Mouse (Mus musculus) right cerebral cortex, postnatal 25 days (tissue): Measurements from ENCODE around the gene Gga3.

Experiments used
- DNase-seq: peaks from one replicate; pipeline ENCODE4 v3.0.0; 2022

The Gga3 gene

GRCm38 (mm10) chr11:115555717-115556116 lies 48.1 kb downstream of the Gga3 start:
- no peak for DNase-seq

GRCm38 (mm10) chr11:115552783-115553182 lies 51.1 kb downstream of the Gga3 start:
- DNase-seq: no peak

DNA sequence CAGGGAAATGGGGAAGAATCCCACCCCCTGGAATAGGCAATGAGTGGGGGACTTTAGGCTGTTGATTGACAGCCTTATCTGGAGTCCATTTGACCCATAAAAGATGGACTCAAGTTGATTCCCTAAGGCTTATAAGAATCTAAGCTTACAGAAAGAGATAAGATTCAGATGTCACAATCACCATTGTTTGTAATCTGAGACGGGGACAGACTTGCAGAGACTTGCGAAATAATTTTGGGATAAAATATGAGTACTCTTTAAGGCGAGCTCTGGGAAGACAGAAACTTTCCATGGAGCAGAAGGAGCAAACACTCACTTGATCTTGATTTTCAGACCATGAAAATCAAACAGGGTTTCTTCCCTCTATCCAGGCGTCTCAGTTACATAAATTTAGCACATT lies 60.3 kb downstream of the Gga3 start:
- DNase-seq: no peak

GRCm38 (mm10) chr11:115538045-115538444 lies 65.8 kb downstream of the Gga3 start:
- no peak for DNase-seq

DNA sequence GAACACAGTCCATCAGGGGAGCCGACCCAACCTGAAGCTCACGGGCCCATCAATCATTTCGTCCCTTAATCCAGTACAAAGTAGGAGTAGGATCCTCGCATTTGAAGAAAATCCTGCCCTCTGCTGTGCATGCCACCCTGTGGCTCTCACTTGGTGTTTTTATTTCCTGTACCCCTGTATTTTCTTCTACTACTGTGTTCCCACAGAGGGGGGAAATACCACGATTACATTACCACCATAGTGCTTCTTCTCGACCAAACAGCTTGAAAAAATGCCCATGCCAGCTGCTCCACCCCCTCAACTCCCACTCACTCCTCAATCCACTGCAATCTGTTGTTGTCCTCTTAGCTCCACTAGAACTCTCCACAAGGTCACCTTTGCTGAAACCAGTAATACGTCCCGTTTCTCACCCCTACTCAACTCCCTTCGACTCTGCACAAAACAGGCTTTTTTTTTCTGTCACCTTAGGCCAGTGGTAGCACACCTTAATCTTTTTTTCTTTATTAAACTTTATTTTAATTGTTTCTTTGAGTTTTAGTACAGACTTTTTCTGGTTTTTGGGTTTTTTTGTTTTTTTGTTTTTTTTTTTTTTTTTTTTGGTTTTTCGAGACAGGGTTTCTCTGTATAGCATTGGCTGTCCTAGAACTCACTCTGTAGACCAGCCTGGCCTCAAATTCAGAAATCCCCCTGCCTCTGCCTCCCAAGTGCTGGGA lies 66.8 kb downstream of the Gga3 start:
- peak; percentile 17 for DNase-seq

GRCm38 (mm10) chr11:115536038-115536681 lies 67.7 kb downstream of the Gga3 start, which contains the start of gene Sumo2:
Gene Sumo2 (minus strand): TSS chr11:115536276.
- peak; percentile 97 for DNase-seq

DNA sequence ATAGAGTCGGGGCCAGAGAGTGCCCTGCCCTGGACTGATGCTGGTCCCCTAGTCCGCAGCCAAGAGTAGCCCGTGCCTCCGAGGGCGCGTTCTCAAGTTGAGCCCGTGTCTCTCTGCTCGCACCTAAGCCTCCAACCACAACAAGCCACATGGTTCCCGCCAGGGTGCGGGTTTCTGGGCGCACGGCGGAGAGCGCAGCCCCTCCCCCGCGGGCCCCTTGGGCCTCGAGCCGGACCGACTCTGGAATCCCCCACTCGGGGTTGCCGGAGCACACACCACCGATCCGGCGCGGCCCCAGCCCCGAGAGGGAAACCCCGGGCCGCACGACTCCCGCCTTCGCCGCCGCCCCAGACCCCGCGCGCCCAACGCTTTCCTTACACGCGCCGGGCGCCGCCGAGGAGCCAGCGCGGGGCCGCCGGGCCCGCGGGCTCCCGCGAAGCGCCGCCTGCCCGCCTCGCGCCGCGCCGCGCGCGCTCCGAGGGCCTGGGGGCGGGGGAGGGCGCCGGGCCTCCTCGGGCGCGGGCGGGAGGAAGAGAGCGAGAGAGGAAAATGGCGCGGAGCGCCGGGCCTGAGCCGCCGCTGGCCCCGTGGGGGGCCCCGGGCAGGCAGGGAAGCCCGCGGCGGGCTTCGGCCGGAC lies 68.3 kb downstream of the Gga3 start:
- DNase-seq: peak; percentile 69

DNA sequence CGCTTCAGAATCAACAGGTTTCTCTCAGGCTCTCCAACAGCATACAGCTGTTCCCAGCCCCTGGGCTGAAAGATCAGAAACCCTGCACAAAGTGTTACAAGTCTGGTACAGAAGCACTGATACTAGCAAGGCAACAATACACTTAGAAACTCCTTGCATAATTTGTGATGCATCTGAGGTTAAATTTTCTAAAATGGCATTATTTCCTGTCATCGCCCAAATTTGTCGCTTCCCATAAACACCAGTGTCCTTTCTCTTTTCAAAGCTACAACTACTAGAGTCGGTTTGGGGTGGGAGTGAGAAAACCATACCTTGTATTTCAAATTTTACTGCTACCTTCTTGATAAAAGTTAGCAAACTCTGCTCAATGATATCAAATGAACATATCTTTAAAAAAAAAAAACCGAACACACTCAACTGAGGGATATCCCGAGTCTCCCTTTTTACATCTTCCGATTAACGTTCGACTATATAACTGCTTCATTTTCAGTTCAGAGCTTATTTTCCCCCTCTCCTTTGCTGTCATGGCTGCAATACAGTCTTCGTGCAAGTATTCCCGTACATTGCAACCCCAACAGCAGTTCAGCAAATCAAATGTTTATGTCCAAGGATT lies 69.0 kb downstream of the Gga3 start:
- no peak for DNase-seq
